Mouse (Mus musculus): ENCODE data around the gene Med27. TPM values are rescaled to one million over a fixed set of nuclear protein-coding genes. Genes with fewer than 3 reads are reported as not detected.

The Med27 gene
- polyA plus RNA-seq, 1 experiment from 2014 or later, result 75.2 TPM

GRCm38 (mm10) chr2:29463039-29463585, 116.5 kb downstream of the Med27 start:
- 90% methylated on average over 6 of the region's 6 CpGs for WGBS
- no peak for ATAC-seq (ENCODE audit: low FRiP score, low read depth)
- H3K4me1 ChIP-seq, result peaks cover 20% of the 10 kb centered on the region

GRCm38 (mm10) chr2:29464851-29465648, 118.4 kb downstream of the Med27 start:
- H3K9ac ChIP-seq, result no peak overlapping the region
- no peaks in the 10 kb centered on the region for H3K36me3 ChIP-seq
- no peak overlapping the region for H3K27ac ChIP-seq
- H3K4me1 ChIP-seq, result peaks cover 20% of the 10 kb centered on the region
- no peak for ATAC-seq (ENCODE audit: low FRiP score, low read depth)
- no peaks in the 10 kb centered on the region for H3K9me3 ChIP-seq
- H3K27me3 ChIP-seq (replicated peaks), result no peaks in the 10 kb centered on the region
- H3K4me3 ChIP-seq, result no peak overlapping the region
- WGBS, result 76% methylated on average over 9 of the region's 9 CpGs
- no peak overlapping the region for H3K4me2 ChIP-seq (replicated peaks)

More at GRCm38 (mm10) chr2:29463039-29463585, 116.5 kb downstream of the Med27 start:
- H3K9me3 ChIP-seq, result no peaks in the 10 kb centered on the region
- H3K27me3 ChIP-seq (replicated peaks), result no peaks in the 10 kb centered on the region
- H3K27ac ChIP-seq, result no peak overlapping the region
- H3K4me2 ChIP-seq (replicated peaks), result no peak overlapping the region
- no peaks in the 10 kb centered on the region for H3K36me3 ChIP-seq
- H3K9ac ChIP-seq, result no peak overlapping the region
- H3K4me3 ChIP-seq, result no peak overlapping the region

- H3K9ac ChIP-seq, result no peak overlapping the region
- WGBS, result 52% methylated on average over 3 of the region's 3 CpGs
- ATAC-seq (ENCODE audit: low FRiP score, low read depth), result no peak
Measured at GRCm38 (mm10) chr2:29465649-29466137, 119.1 kb downstream of the Med27 start.

GRCm38 (mm10) chr2:29466396-29466795, 119.8 kb downstream of the Med27 start:
- Histone ChIP-seq H3K9me3 (no peaks in the 10 kb centered on the region), H3K4me3 (no peak overlapping the region), H3K9ac (no peak overlapping the region), H3K36me3 (no peaks in the 10 kb centered on the region), H3K4me2 (replicated peaks) (no peak overlapping the region), H3K27ac (no peak overlapping the region), H3K4me1 (peaks cover 20% of the 10 kb centered on the region), H3K27me3 (replicated peaks) (no peaks in the 10 kb centered on the region)
- no peak for ATAC-seq (ENCODE audit: low FRiP score, low read depth)
- 80% methylated on average over 4 of the region's 4 CpGs for WGBS

More at GRCm38 (mm10) chr2:29465649-29466137, 119.1 kb downstream of the Med27 start:
- no peak overlapping the region for H3K4me3 ChIP-seq
- H3K36me3 ChIP-seq, result no peaks in the 10 kb centered on the region
- no peaks in the 10 kb centered on the region for H3K9me3 ChIP-seq
- no peak overlapping the region for H3K4me2 ChIP-seq (replicated peaks)
- H3K27me3 ChIP-seq (replicated peaks), result no peaks in the 10 kb centered on the region
- no peak overlapping the region for H3K27ac ChIP-seq
- peaks cover 20% of the 10 kb centered on the region for H3K4me1 ChIP-seq

- Histone ChIP-seq H3K4me1 (peaks cover 26% of the 10 kb centered on the region), H3K4me2 (replicated peaks) (no peak overlapping the region), H3K4me3 (no peak overlapping the region), H3K27me3 (replicated peaks) (no peaks in the 10 kb centered on the region), H3K27ac (no peak overlapping the region), H3K9ac (no peak overlapping the region), H3K36me3 (no peaks in the 10 kb centered on the region), H3K9me3 (no peaks in the 10 kb centered on the region)
- no peak for ATAC-seq (ENCODE audit: low FRiP score, low read depth)
- 68% methylated on average over 15 of the region's 15 CpGs for WGBS
Measured at GRCm38 (mm10) chr2:29468517-29468936, 121.9 kb downstream of the Med27 start.

- H3K36me3 ChIP-seq, result no peaks in the 10 kb centered on the region
- H3K4me1 ChIP-seq, result peaks cover 11% of the 10 kb centered on the region
- 78% methylated on average over 4 of the region's 4 CpGs for WGBS
- no peaks in the 10 kb centered on the region for H3K27me3 ChIP-seq (replicated peaks)
- no peak overlapping the region for H3K4me3 ChIP-seq
- no peak for ATAC-seq (ENCODE audit: low FRiP score, low read depth)
- H3K9me3 ChIP-seq, result no peaks in the 10 kb centered on the region
- H3K9ac ChIP-seq, result no peak overlapping the region
- no peak overlapping the region for H3K27ac ChIP-seq
- no peak overlapping the region for H3K4me2 ChIP-seq (replicated peaks)
Measured at GRCm38 (mm10) chr2:29472952-29473437, 126.4 kb downstream of the Med27 start.

- Histone ChIP-seq H3K4me1 (peaks cover 11% of the 10 kb centered on the region), H3K9ac (no peak overlapping the region), H3K27me3 (replicated peaks) (no peaks in the 10 kb centered on the region), H3K27ac (no peak overlapping the region), H3K4me3 (no peak overlapping the region), H3K4me2 (replicated peaks) (no peak overlapping the region), H3K9me3 (no peaks in the 10 kb centered on the region), H3K36me3 (no peaks in the 10 kb centered on the region)
- ATAC-seq (ENCODE audit: low FRiP score, low read depth), result 0 out of 2 replicates have a peak, but pooled peaks have one; percentile 48
- WGBS, result 44% methylated on average over 2 of the region's 2 CpGs
Measured at GRCm38 (mm10) chr2:29473907-29474306, 127.3 kb downstream of the Med27 start.

- no peaks in the 10 kb centered on the region for H3K27me3 ChIP-seq (replicated peaks)
- no peak overlapping the region for H3K4me2 ChIP-seq (replicated peaks)
- H3K27ac ChIP-seq, result no peak overlapping the region
- no peaks in the 10 kb centered on the region for H3K36me3 ChIP-seq
- peaks cover 16% of the 10 kb centered on the region for H3K4me1 ChIP-seq
- no peak overlapping the region for H3K9ac ChIP-seq
- WGBS, result 98% methylated on average over 1 of the region's 1 CpGs
- no peak for ATAC-seq (ENCODE audit: low FRiP score, low read depth)
- no peak overlapping the region for H3K4me3 ChIP-seq
- no peaks in the 10 kb centered on the region for H3K9me3 ChIP-seq
Measured at GRCm38 (mm10) chr2:29476702-29477101, 130.1 kb downstream of the Med27 start.

- Histone ChIP-seq H3K4me2 (replicated peaks) (no peak overlapping the region), H3K36me3 (no peaks in the 10 kb centered on the region), H3K4me3 (no peak overlapping the region), H3K9ac (no peak overlapping the region), H3K27me3 (replicated peaks) (no peaks in the 10 kb centered on the region), H3K4me1 (peaks cover 29% of the 10 kb centered on the region), H3K27ac (no peak overlapping the region), H3K9me3 (no peaks in the 10 kb centered on the region)
- WGBS, result 43% methylated on average over 8 of the region's 8 CpGs
- no peak for ATAC-seq (ENCODE audit: low FRiP score, low read depth)
Measured at GRCm38 (mm10) chr2:29481856-29482255, 135.2 kb downstream of the Med27 start.

- Histone ChIP-seq H3K9ac (no peak overlapping the region), H3K36me3 (no peaks in the 10 kb centered on the region), H3K4me3 (no peak overlapping the region), H3K27me3 (replicated peaks) (no peaks in the 10 kb centered on the region), H3K4me1 (peaks cover 29% of the 10 kb centered on the region), H3K27ac (no peak overlapping the region), H3K4me2 (replicated peaks) (no peak overlapping the region), H3K9me3 (no peaks in the 10 kb centered on the region)
- 0 out of 2 replicates have a peak, but pooled peaks have one; percentile 41 for ATAC-seq (ENCODE audit: low FRiP score, low read depth)
- WGBS, result 33% methylated on average over 9 of the region's 9 CpGs
Measured at GRCm38 (mm10) chr2:29482979-29483718, 136.5 kb downstream of the Med27 start.

GRCm38 (mm10) chr2:29485519-29485918, 138.9 kb downstream of the Med27 start:
- Histone ChIP-seq H3K27ac (no peak overlapping the region), H3K9me3 (no peaks in the 10 kb centered on the region), H3K4me3 (no peak overlapping the region), H3K9ac (no peak overlapping the region), H3K4me1 (peaks cover 39% of the 10 kb centered on the region), H3K36me3 (no peaks in the 10 kb centered on the region), H3K27me3 (replicated peaks) (no peaks in the 10 kb centered on the region), H3K4me2 (replicated peaks) (no peak overlapping the region)
- WGBS, result 98% methylated on average over 2 of the region's 2 CpGs
- ATAC-seq (ENCODE audit: low FRiP score, low read depth), result no peak

- Histone ChIP-seq H3K27me3 (replicated peaks) (no peaks in the 10 kb centered on the region), H3K9me3 (no peaks in the 10 kb centered on the region), H3K4me2 (replicated peaks) (no peak overlapping the region), H3K27ac (no peak overlapping the region), H3K4me3 (no peak overlapping the region), H3K36me3 (no peaks in the 10 kb centered on the region), H3K9ac (no peak overlapping the region), H3K4me1 (peaks cover 39% of the 10 kb centered on the region)
- 45% methylated on average over 7 of the region's 7 CpGs for WGBS
- ATAC-seq (ENCODE audit: low FRiP score, low read depth), result no peak
Measured at GRCm38 (mm10) chr2:29486491-29486890, 139.9 kb downstream of the Med27 start.

Data from neural tube, embryonic 12.5 days (tissue).